Mouse (Mus musculus): ENCODE measurements around the gene Bak1.

DNA sequence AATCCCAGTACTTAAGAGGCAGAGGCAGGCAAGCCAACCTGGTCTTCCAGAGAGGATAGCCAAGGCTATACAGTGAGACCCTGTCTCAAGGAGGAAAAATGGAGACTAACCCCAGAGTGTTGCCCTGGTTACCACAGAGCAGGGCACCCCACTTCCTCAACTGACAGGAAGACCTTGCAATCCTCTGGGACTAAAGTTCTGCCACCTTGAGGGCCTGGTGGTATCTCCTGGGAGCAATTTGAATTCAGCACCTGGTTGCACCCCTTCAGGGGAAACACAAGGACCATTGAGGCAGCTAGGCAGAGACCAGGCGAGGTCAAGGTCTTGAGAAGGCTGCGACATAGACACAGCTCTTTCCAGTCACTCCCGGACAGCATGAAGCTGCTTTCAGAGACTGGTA lies 2.9 kb downstream of the Bak1 start:
- TF ChIP-seq CTCF (conservative IDR thresholded peaks at IDR 0.05; ENCODE audit: low read length) (no peak), POU5F1 (IDR thresholded peaks at IDR 0.05; ENCODE audit: borderline replicate concordance, low read length) (no peak)

Data from E14TG2a.4 (cell line).